Mouse (Mus musculus) gastrocnemius, postnatal 36 days (tissue): ENCODE measurements around the gene Ccdc106. TPM values are rescaled to one million over a fixed set of nuclear protein-coding genes. Genes with fewer than 3 reads are reported as not detected.
A peak's percentile ranks its signal among the peaks of the same experiment; 100 is the strongest.
"Not testable (repeated sequence)": the region's sequence is repeated elsewhere in the genome, so short reads cannot be mapped to it uniquely, and the experiment has no call there.

Experiments
- DNase-seq, 2 experiments: peaks; one replicate each; pipeline ENCODE4 v3.0.0; 2022
- intact Hi-C: fragments of 180-260 bp; cut with DNase I; formaldehyde crosslinking; loops from one replicate; pipeline ENCODE4 v1.15.1; 2025
- total RNA-seq, 2 experiments: library from RNA; stranded (reverse); gene quantifications; 2 replicates each; pipeline ENCODE4 v1.2.3; 2021

Gene Ccdc106
- total RNA-seq, 2 experiments from 2014 or later, result 0.20 TPM; not detected in 1

DNA sequence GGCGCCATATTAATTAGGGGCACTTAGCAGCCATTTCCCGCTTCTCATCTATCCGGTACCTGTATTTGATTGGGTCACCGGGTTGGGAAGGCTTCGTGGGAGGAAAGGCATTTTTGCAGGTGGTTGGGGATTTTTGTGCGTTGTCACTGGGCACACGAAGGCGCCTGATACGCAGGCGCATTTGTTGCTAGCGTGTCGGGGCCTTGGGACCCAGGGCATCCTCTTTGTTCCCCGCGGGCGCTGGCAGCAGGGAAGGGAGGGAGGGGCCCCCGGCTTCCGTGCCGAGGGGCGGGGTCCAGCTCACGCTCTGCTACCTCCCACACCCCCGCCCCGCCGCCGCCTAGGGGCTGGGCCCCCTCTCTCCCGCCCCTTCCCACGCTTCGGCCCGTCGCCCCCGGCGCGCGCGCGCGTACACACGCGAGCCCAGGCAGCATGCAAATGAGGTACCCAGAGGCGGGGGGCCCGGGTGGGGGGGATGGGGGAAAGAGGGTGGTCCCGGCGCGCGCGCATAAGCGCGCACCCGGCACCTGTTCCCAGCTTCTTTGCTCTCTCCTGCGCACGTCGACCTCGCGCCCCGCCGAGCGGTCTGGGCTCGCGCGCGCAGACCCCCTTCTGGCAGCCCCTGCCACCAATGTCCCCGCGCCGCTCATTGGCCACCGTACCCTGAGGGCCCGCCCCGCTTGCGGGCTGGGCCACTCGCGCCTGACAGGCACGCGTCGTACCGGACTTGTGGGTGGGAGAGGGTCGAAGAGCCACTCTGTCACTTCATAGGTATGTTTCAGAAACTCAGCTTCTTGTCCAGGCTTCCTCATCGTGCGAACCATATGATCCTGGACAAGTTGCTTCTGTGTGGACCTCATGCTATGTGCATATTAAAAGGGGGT lies 5.0 kb upstream of the Ccdc106 start, which contains the start of gene Gm44973:
TSS of gene Gm44973 (plus strand) at position 379 of the 884 bp plus-strand sequence.
- peak; percentile 92 to 93 for DNase-seq
- intact Hi-C loops, result no loop called here

DNA sequence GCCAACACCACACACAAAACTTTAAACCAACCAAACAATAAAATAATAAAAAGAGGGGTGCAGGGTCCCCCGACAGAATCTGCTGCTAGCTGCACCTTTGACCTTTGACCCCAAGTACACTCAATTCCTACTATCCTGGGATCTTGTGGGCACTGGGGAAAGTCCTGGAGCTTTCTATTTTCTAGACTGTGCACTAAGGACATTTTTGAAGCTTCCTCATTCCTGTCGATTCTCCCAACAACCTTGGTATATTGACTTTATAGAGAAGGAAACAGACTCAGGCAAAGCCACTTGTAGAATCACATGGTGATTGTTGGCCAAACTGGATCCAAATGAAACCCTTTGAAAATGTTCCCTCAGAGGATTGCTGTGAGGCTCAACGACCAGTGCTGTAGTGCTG lies 4.3 kb upstream of the Ccdc106 start:
- DNase-seq, result no peak
- intact Hi-C loops, result no loop called here

DNA sequence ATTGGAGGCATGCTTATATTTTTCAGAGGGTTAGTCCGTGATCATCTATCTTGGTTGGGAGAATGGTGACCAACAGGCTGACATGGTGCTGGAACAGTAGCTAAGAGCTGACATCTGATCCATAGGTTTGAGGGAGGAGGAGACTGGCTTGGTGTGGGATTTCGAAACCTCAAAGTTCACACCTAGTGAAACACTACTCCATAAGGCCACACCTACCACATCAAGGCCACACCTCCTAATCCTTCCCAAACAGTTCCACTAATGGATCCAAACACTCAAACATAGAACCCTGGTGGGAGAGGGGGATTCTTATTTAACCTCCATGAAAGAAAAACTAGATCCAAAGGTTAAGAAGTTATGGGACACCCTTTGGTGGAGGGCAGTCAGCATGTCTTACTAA lies 3.4 kb upstream of the Ccdc106 start:
- intact Hi-C loops, result no loop called here
- no peak for DNase-seq

DNA sequence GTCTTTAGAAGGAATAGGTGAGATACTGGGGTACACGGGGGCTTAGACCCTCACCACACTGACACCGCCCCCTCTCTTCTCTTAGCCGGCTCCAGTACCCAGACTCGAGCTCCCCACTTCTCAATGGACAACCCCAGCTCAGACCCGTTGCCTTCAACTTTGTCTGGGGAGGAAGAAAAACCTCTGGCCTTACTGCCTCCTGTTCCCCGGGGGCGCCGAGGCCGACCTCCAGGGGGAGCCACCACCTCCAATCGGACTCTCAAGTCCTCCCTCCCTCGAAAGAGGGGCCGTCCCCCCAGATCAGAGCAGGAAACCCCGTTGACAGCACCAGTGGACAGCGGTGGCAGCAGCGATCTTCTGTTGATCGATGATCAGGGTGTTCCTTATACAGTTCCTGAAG lies 3.0 kb upstream of the Ccdc106 start:
- intact Hi-C loops, result no loop called here
- no peak for DNase-seq

DNA sequence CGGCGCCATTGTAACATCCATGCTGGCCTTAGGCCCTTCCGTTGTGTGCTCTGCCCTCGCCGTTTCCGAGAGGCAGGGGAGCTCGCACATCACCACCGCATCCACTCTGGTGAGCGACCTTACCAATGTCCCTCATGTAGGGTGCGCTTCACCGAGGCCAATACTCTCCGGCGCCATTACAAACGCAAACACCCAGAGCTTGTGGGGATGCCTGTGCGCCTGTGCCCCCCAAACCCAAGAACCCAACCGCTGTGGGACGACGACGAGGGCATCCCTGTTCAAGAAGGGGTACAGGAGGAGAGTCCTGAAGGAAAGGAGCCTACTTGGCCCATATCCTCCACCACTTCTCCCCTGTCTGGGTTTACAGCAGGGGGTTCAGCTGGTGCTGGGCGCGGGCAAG lies 2.4 kb upstream of the Ccdc106 start:
- intact Hi-C loops, result no loop called here
- no peak for DNase-seq

DNA sequence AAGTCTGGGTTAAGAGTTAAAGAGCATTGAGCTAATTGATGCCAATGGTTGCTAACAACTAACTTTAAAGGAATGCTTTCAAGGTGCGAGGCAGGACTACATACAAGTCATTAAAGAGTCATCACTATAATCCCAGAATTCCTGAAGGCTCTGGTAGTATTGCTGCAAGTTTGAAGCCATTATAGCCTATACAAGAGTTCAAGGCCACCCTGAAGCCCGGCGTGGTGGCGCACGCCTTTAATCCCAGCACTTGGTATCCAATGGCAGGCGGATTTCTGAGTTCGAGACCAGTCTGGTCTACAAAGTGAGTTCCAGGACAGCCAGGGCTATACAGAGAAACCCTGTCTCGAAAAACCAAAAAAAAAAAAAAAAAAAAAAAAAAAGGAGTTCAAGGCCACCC lies 777 bp upstream of the Ccdc106 start:
- DNase-seq, intact Hi-C loops: not testable (repeated sequence)

DNA sequence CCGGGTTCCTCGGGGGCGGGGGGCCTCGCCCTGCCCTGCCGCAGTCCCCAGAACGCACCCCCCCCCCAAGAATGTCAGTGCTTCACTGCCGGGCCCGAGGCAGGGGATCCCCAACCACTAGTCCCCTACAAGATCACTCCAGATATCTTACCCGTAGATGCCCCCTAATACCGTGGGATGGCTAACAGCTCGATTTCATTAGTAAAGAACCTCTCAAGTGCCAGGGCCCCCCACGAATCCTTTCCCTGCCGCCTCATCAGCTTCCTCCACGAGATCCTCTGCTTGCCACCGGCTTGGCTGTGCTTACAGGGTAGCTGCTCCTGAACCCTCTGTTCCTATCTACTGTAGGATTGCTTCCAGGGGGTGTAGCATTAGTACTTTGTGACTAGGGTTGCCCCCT lies 332 bp downstream of the Ccdc106 start:
- intact Hi-C loops, result no loop called here
- no peak for DNase-seq

DNA sequence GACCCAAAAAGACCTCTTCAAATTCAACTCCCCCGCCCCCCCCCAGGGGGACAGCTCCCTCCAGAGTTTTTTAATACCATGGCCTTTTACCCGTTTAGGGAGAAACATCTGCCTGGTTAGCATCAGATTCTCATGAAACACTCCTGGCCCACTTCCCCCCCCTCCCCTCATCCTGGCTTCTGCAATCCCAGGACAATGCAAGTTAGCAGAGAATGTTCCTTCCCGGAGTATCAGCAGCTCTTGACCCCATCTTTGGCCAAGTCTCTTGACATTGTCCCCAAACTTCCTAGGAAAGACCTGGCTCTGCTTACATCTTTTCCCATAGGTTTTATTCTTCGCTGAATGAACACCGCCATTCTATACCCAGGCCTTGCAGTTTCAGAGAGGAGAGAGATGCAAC lies 844 bp downstream of the Ccdc106 start:
- intact Hi-C loops, result no loop called here
- no peak for DNase-seq

DNA sequence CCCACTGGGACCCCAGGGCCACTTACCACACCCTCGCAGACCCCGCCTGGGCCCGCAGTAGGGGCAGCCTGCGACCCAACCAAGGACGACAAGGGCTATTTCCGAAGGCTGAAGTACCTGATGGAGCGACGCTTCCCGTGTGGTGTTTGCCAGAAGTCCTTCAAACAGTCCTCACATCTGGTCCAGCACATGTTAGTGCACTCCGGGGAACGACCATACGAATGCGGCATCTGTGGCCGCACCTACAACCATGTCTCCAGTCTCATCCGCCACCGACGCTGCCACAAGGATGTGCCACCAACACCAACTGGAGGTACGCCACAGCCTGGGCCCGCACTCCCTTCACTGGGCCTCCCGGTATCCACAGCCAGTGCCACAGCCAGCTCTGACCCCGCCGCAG lies 9.2 kb downstream of the Ccdc106 start:
- DNase-seq, result no peak
- intact Hi-C loops, result no loop called here

DNA sequence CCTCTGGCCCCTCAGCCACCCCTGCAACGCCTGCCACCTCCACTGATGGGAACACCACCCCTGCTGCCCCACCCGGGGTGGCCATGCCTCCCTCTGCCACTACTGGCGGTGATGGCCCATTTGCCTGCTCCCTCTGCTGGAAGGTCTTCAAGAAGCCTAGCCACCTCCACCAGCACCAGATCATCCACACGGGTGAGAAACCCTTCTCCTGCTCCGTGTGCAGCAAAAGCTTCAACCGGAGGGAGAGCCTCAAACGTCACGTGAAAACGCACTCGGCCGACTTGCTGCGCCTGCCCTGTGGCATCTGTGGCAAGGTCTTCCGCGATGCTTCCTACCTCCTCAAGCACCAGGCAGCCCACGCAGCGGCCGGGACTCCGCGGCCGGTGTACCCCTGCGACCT lies 9.6 kb downstream of the Ccdc106 start:
- intact Hi-C loops, result no loop called here
- no peak for DNase-seq

DNA sequence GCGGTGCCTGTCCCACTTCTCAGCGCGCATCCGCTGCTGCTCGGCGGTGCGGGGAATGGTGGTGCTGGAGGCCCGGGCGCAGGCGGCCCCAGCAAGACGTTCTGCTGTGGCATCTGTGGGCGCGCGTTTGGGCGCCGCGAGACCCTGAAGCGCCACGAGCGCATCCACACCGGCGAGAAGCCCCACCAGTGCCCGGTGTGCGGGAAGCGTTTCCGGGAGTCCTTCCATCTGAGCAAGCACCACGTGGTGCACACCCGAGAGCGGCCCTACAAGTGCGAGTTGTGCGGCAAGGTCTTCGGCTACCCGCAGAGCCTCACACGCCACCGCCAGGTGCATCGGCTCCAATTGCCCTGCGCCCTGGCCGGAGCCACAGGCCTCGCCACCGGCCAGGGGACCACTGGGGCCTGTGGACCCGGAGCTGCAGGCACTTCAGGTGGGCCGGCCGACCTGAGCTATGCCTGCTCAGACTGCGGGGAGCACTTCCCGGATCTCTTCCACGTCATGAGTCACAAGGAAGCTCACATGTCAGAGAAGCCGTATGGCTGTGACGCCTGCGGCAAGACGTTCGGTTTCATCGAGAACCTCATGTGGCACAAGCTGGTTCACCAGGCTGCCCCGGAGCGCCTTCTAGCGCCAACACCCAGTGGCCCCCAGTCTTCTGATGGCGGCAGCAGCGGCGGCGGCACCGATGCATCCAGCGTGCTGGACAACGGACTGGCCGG lies 10.4 kb downstream of the Ccdc106 start:
- DNase-seq, result no peak
- intact Hi-C loops, result no loop called here

DNA sequence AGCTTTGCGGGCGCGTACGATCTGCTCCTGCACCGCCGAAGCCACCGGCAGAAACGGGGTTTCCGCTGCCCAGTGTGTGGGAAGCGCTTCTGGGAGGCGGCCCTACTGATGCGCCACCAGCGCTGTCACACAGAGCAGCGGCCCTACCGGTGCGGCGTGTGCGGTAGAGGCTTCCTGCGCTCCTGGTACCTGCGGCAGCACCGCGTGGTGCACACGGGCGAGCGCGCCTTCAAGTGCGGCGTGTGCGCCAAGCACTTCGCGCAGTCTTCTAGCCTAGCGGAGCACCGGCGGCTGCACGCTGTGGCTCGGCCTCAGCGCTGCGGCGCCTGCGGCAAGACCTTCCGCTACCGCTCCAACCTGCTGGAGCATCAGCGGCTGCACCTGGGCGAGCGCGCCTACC lies 11.1 kb downstream of the Ccdc106 start:
- intact Hi-C loops, result no loop called here
- no peak for DNase-seq

DNA sequence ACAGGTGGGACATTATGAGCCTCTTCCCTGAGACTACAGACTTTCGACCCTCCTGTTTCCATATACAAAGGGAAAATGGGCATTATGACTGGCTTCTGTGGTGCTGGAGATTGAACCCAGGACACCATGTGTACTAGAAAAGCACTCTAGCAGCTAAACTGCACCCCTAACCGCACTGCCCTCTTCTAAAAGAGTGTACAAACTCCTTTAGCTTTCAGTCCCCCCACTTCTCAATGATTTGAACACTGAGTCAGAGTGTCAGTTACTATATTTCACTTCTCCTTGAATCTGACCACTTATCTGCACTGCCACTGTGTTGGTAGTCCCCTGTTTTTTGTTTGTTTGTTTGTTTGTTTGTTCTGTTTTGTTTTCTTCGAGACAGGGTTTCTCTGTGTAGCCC lies 13.5 kb downstream of the Ccdc106 start, which contains the start of gene 4632433K11Rik:
TSS of gene 4632433K11Rik (plus strand) at position 301 of the 400 bp plus-strand sequence.
- intact Hi-C loops, result no loop called here
- DNase-seq, result no peak

DNA sequence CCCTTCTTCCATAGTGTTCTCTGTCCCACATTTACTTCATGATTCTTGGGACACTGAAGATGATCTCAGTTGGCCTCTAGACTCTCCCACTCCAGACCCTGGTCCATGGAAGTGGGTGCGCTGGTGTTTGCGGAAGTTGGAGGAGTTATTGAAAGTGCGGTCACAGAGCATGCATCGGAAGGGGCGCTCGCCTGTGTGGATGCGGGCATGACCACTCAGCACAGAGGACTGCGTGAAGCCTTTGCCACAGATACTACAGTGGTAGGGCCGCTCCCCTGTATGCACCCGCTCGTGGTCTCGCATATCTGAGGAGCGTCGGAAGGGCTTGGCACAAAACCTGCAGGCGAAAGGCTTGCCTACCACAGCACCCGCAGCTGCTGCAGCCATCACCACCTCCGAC lies 15.3 kb downstream of the Ccdc106 start:
- intact Hi-C loops, result no loop called here
- no peak for DNase-seq

DNA sequence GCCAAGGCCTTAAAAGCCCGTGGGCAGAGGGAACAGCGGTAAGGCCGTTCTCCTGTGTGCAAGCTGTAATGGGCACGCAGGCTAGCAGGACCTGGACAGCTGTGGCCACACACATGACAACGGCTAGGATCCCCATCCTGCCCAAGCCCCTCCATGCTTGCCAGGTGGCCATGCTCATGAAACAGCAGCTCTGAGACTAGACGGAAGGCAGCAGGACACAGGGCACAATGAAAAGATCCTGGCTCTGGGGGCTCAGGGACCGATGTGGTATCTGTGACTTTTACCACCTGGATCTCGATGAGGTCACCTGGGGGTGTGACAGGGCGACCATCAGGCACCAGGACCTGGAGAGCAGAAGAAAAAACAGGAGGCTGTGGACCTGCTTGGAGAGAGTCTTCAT lies 15.8 kb downstream of the Ccdc106 start:
- intact Hi-C loops, result no loop called here
- no peak for DNase-seq

DNA sequence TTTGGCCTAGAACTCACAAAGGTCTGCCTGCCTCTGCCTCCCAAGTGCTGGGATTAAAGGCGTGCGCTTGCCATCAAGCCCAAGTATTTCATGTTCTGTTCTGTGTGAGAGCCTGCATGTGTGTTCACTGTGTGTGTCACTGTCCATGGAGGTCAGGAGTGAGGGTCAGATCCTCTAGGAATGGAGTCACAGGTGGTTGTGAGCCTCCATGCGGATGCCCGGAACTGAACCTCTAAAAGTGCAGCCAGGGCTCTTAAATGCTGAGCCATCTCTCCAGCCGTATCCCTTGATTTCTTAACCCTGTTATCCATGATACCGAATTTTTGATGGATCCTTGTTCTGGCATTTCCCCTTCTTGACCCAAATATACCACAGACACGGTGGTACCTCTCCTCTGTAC lies 16.7 kb downstream of the Ccdc106 start:
- DNase-seq, result no peak
- intact Hi-C loops, result no loop called here

DNA sequence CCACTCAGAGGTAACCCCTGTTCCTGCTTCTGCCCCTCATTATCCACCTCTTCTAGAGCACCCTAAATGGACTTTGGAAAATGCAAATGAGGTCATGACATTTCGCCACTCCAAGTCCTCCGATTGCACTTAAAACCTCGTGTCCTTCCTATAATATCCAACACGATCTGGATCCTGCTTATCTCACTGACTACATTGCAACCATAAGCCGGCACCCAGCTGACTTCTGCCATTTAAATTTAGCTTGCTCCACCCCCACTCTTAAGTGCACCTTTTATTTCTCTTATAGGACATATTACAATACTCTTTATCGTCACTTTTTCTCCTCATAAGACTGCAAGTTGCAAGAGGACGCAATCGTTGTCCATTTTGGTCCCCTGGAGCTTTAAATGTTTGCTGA lies 17.1 kb downstream of the Ccdc106 start:
- intact Hi-C loops, result no loop called here
- DNase-seq, result no peak

DNA sequence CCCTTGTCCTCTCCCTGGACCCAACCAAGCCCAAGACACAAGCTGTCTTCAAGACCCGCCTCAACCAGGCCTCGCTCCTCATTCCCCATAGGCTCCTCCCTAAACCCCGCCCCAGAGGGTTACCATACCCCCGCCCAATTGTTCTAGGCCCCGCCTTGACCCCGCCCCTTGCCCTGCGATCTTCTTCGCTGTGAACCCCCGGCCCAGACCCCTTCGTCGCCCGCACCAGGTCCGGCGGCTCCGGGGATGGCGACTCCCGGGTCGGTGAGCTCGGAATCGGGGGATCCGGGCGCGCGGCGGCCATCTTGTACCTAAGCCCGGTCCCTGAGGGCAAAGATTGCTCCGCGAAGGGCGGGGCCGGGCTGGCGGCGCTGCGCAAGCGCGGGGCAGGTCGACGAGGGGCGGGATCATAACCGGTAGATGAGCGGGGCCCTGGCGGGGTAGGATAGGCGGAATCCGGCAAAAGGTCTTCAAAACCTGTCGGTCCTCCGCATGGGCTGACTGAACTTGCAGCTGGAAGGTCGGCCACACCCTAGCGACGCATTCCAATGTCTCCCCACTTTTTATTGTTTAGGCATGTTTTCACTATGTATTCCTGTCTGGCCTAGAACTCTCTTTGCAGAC lies 17.9 kb downstream of the Ccdc106 start, which contains the start of gene Zfp784:
TSS of gene Zfp784 (minus strand) at position 338 of the 624 bp plus-strand sequence.
- DNase-seq, result peak; percentile 90 to 95
- intact Hi-C loops, result loop anchor here (2.0 kb wide), 1 partner anchor 21 kb away; no protein-coding TSS in a partner anchor

DNA sequence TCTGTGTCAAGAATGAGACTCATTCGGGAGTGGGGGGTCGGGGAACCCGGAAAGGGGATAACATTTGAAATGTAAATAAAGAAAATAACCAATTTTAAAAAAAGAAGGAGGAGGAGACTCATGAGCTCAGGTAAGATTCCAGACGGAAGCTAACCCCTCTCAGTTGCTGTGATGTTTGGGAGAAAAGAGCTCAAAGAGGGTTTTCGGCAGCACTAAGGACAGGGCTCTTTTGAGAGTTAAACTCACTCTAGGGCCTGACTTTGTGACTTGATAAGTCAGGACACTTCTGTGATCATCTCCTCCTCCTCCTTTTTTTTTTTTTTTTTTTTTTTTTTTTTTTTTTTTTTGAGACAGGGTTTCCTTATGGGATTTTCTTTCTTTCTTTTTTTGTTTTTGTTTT lies 18.6 kb downstream of the Ccdc106 start:
- intact Hi-C loops, result loop anchor here (2.0 kb wide), 1 partner anchor 20 kb away; no protein-coding TSS in a partner anchor
- no peak for DNase-seq

DNA sequence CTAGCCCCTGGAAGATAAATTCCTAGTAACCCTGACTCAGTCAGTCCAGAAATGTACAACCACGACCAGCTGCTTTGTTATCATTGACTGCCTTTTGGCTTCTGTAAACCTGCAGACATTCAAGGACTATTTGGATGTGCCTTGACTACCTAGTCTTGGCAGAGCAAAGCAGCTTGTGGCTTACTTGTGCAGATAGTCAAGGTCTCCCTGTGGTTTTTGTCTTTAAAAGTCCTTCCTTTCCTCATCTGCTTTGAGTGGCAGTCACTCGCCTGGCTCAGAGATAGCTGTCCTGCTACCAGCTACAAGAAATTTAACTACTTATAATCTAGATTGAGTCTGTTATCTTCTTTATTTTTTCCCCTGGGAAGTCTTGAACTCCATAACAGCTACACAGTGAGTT lies 24.6 kb downstream of the Ccdc106 start:
- intact Hi-C loops, result no loop called here

DNA sequence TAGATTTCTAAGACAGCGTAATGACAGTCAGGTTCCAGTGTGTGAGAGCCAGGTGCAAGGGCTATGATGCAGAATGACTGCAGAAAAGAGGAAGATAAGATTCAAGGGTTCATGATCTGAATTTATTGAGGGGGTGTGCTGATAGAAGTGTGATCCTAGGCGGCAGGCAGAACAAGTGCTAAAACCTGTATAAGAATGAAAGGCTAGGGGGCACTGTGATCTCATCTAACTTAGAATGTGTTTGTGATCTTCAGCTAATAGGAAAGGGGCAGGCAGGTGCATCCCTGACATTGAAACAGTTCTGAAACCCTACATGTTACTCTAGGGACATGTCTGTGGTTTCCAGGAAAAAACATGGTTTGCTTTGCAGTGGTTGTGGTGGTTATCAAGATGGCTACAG lies 25.8 kb downstream of the Ccdc106 start:
- intact Hi-C loops, result loop anchor here (2.0 kb wide), 1 partner anchor 103 kb away; no protein-coding TSS in a partner anchor
- no peak for DNase-seq

More for the DNA sequence above, 24.6 kb downstream of the Ccdc106 start:
- no peak for DNase-seq
